Mouse (Mus musculus): Measurements from ENCODE around the gene Nme8. TPM values are rescaled to one million over a fixed set of nuclear protein-coding genes. Genes with fewer than 3 reads are reported as not detected.

Nme8 gene
- polyA plus RNA-seq (2016; fragmentation: Nextera tagmentation; extraction: Ambion mirVana) = not detected in 2 replicates

DNA sequence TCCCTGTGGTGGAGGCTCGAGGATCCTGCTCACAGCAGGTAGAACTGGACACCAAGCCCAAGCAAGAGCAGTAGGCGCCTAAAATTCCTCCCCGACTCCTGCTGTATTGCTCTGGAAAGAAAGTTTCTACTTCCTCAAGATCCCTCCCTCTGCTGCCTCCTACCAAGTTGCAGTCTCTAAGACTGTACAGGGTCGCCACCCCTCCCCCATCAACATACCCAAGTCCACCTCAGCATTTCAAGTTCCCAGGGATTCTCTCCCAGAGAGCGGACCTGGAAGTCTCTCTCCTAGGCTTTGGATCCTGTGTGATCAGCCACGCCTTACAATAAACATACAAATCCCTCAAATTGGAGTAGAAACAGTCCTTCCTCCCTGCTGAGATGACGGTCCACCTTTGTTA, at the start of gene Nme8:
Gene Nme8, minus strand, starts transcription at position 5 of the 400 bp plus-strand sequence.
- no peak within 1 kb of the TSS for H3K27ac ChIP-seq (replicated peaks)
- H3K4me1 ChIP-seq = no peaks in the 10 kb centered on the region; the same call in 1 of the 2 replicates
- H3K27me3 ChIP-seq = peaks cover 13% of the 10 kb centered on the region
- no peak for ATAC-seq (ENCODE audit: low FRiP score, low read depth)
- no peak within 1 kb of the TSS for H3K4me3 ChIP-seq
- 25% methylated on average over 7 of the region's 7 CpGs for WGBS
- H3K9ac ChIP-seq (replicated peaks) = no peak within 1 kb of the TSS
- H3K36me3 ChIP-seq = no peaks in the 10 kb centered on the region
- H3K9me3 ChIP-seq = no peaks in the 10 kb centered on the region
- no peak within 1 kb of the TSS for H3K4me2 ChIP-seq (replicated peaks)

DNA sequence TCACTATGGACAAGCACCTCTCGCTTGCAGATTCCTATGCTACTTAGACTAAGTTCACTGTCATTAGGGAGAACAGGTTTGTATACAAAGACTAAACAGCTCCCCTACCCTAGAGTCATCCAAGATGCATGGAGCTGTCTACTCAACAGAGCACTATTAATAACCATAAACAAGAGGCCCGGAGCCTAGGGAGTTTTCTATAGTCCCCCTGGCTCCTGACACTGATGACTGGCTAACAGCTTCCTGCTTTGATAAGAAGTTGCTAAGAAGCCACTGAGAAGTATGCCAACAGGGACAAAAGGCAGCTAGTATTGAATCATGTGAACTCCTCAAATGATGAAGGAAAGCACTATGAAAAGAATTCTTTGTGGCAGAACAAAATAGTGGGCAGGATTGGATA, 48.1 kb upstream of the Nme8 start:
- ATAC-seq (ENCODE audit: low FRiP score, low read depth) = no peak
- H3K4me2 ChIP-seq (replicated peaks) = no peak overlapping the region
- H3K27me3 ChIP-seq = no peaks in the 10 kb centered on the region
- 71% methylated on average over 2 of the region's 2 CpGs for WGBS
- H3K9me3 ChIP-seq = no peaks in the 10 kb centered on the region
- H3K9ac ChIP-seq (replicated peaks) = no peak overlapping the region
- no peaks in the 10 kb centered on the region for H3K36me3 ChIP-seq
- no peak overlapping the region for H3K27ac ChIP-seq (replicated peaks)
- H3K4me1 ChIP-seq = no peaks in the 10 kb centered on the region
- H3K4me3 ChIP-seq = no peak overlapping the region

DNA sequence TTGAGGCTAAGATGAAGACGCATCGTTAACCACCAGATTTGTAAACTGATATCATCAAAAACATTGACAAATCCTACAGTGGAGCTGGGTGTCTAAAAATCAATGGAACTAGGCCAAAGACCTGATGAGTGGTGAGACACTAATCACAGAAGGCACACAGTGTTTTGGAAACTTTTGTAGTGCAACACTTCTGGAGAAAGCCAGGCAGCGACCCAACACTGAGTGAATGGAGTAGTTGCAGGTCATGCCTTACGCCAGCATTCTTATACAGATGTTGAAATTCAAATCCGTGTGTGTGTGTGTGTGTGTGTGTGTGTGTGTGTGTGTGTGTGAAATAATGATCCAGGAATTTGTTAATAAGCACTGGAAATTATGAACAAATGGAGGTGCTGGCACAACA, 46.9 kb upstream of the Nme8 start:
- Histone ChIP-seq H3K27me3 (no peaks in the 10 kb centered on the region), H3K4me3 (no peak overlapping the region), H3K27ac (replicated peaks) (no peak overlapping the region), H3K9ac (replicated peaks) (no peak overlapping the region), H3K4me1 (no peaks in the 10 kb centered on the region), H3K36me3 (no peaks in the 10 kb centered on the region), H3K9me3 (no peaks in the 10 kb centered on the region), H3K4me2 (replicated peaks) (no peak overlapping the region)
- ATAC-seq (ENCODE audit: low FRiP score, low read depth) = no peak
- WGBS = 92% methylated on average over 5 of the region's 5 CpGs

DNA sequence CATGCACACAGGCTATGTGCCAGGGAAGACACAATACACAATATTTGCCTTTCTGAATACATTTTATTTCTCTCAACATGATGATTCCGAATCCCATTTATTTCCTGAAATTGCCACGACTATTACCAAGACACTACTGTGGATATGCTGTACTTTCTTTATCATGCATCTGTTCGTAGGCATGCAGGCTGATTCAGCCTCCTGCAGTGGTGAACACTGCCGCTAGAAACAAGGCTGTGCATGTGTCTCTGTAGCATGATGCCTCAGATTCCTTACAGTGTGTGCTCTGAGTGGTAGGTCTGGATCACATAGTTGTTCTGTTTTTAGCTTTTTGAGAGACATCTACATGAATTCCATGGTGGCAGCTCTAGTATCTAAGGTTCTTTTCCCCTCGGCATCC, 37.0 kb upstream of the Nme8 start:
- Histone ChIP-seq H3K27me3 (no peaks in the 10 kb centered on the region), H3K4me3 (no peak overlapping the region), H3K4me1 (no peaks in the 10 kb centered on the region), H3K27ac (replicated peaks) (no peak overlapping the region), H3K36me3 (no peaks in the 10 kb centered on the region), H3K9ac (replicated peaks) (no peak overlapping the region), H3K4me2 (replicated peaks) (no peak overlapping the region), H3K9me3 (no peaks in the 10 kb centered on the region)
- ATAC-seq (ENCODE audit: low FRiP score, low read depth) = no peak
- WGBS = 85% methylated on average over 5 of the region's 5 CpGs

DNA sequence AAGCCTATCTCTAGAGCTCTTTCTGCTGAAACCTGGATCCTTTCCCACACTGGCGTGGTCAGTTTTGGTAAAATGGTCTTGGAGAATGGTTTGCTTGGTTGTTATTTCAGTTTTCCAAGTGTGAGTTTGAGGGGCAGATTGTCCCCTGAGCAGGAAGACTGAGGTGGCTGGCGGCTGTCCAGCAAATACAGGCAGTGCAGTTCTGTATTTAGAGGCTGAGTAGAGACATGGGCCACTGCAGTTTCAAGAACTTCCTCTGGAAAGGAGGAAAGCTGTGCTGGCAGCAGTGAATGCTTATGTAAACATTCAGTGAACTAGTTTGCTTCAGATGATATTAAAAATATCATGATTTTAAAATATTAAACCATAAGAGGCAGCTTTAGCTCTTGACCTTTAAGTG, 33.2 kb upstream of the Nme8 start:
- H3K27me3 ChIP-seq = no peaks in the 10 kb centered on the region
- no peak overlapping the region for H3K27ac ChIP-seq (replicated peaks)
- H3K9me3 ChIP-seq = no peaks in the 10 kb centered on the region
- H3K4me3 ChIP-seq = no peak overlapping the region
- no peaks in the 10 kb centered on the region for H3K4me1 ChIP-seq
- H3K4me2 ChIP-seq (replicated peaks) = no peak overlapping the region
- WGBS = 79% methylated on average over 2 of the region's 2 CpGs
- H3K9ac ChIP-seq (replicated peaks) = no peak overlapping the region
- ATAC-seq (ENCODE audit: low FRiP score, low read depth) = no peak
- no peaks in the 10 kb centered on the region for H3K36me3 ChIP-seq

DNA sequence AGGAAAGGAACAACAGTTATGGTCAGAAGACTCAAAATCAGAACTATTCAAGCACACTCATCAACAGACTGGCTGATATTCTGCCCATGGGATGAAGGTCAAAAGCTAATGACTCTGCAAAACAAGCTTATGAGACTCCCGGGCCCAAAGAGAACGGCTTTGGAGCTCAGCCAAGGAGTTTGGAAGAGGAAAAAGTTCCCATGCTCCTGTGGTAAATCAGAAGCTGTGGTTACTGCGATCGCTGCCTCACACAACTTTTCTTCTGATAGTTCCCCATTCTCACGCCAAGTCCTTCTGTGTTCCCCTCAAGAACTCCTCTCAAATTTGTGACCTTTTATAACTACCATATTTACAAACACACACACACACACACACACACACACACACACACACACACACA, 21.4 kb upstream of the Nme8 start:
- H3K27me3 ChIP-seq = no peaks in the 10 kb centered on the region
- no peak overlapping the region for H3K4me2 ChIP-seq (replicated peaks)
- no peak overlapping the region for H3K9ac ChIP-seq (replicated peaks)
- 83% methylated on average over 5 of the region's 5 CpGs for WGBS
- H3K36me3 ChIP-seq = no peaks in the 10 kb centered on the region
- no peak overlapping the region for H3K4me3 ChIP-seq
- H3K4me1 ChIP-seq = no peaks in the 10 kb centered on the region
- no peaks in the 10 kb centered on the region for H3K9me3 ChIP-seq
- ATAC-seq (ENCODE audit: low FRiP score, low read depth) = no peak
- no peak overlapping the region for H3K27ac ChIP-seq (replicated peaks)

DNA sequence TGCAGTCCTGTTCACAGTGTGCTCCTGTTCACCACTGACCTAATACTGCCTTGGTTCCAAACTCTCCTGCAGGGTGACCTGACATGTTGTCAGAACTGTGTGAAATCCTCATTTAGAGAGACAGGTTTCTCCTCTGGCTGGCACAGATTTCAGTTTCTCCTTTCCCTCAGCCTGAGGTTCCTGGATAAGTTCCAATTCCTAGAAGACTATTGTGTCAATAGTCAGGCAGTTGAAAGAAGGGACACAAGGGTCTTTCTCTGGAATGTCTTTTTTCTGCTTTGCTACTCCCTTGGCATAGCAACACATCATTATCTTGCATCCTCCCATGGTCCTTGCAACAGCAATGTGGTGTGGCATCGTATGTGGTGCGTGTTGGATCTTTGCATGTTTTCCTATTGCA, 19.6 kb upstream of the Nme8 start:
- 80% methylated on average over 2 of the region's 2 CpGs for WGBS
- no peaks in the 10 kb centered on the region for H3K9me3 ChIP-seq
- no peak overlapping the region for H3K9ac ChIP-seq (replicated peaks)
- no peak for ATAC-seq (ENCODE audit: low FRiP score, low read depth)
- no peak overlapping the region for H3K4me2 ChIP-seq (replicated peaks)
- H3K27ac ChIP-seq (replicated peaks) = no peak overlapping the region
- no peaks in the 10 kb centered on the region for H3K27me3 ChIP-seq
- no peaks in the 10 kb centered on the region for H3K36me3 ChIP-seq
- no peak overlapping the region for H3K4me3 ChIP-seq
- no peaks in the 10 kb centered on the region for H3K4me1 ChIP-seq

DNA sequence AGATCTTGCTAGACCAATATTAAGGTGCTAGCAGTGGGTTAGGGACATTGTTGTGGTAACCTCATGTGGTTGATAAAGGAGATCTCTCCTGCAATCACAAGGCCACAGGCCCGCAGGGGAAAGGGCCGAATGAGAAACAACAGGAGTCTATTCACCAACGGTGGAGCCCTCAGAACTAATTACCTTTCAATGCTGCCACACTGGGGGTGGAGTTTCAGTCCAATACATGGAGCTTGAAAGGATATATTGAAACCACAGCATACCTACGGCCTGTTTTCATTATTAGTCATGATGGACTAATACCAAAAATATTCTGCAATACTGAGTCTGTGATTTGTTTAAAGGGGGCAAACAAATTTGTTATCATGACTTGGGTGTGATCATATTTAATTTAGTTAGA, 6.2 kb upstream of the Nme8 start:
- no peak overlapping the region for H3K4me3 ChIP-seq
- H3K9ac ChIP-seq (replicated peaks) = no peak overlapping the region
- no peaks in the 10 kb centered on the region for H3K27me3 ChIP-seq
- ATAC-seq (ENCODE audit: low FRiP score, low read depth) = no peak
- no peak overlapping the region for H3K4me2 ChIP-seq (replicated peaks)
- no peaks in the 10 kb centered on the region for H3K9me3 ChIP-seq
- no peak overlapping the region for H3K27ac ChIP-seq (replicated peaks)
- H3K36me3 ChIP-seq = no peaks in the 10 kb centered on the region
- 38% methylated on average over 4 of the region's 4 CpGs for WGBS
- H3K4me1 ChIP-seq = no peaks in the 10 kb centered on the region; the same call in 1 of the 2 replicates

DNA sequence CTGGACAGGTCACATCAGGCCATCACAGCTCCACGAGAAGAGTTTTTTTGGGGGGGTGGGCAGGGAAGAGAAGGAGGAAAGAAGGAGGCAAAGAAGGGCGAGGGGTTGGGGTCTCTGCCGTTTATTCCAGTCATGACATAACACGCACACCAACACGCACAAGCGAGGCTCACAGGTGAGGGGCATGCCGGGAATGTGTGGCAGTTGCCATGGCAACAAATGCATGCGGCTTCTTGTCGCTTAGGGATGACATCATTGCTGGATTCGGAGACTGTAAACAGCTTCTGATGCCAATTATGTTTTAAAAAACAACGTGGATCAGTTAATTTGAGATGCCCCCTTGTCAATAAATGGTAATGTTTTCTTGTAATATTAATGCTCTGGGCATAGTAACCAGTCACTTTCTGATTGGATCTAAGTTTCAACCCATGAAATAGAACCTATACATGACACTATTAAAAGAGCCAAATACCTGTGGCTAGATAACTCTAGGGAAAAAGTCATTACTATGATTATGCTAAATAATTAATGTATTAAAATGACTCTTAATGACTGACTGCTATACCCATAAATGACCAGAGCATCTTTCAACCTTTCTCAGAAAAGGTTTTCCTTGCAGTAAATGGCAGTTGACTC, 4.0 kb upstream of the Nme8 start:
- H3K4me3 ChIP-seq = no peak overlapping the region
- H3K27me3 ChIP-seq = peaks cover 12% of the 10 kb centered on the region
- no peak overlapping the region for H3K9ac ChIP-seq (replicated peaks)
- H3K36me3 ChIP-seq = no peaks in the 10 kb centered on the region
- no peaks in the 10 kb centered on the region for H3K9me3 ChIP-seq
- H3K4me2 ChIP-seq (replicated peaks) = no peak overlapping the region
- no peak overlapping the region for H3K27ac ChIP-seq (replicated peaks)
- 0 out of 2 replicates have a peak, but pooled peaks have one; percentile 45 for ATAC-seq (ENCODE audit: low FRiP score, low read depth)
- WGBS = 78% methylated on average over 11 of the region's 11 CpGs
- H3K4me1 ChIP-seq = no peaks in the 10 kb centered on the region; the same call in 1 of the 2 replicates

DNA sequence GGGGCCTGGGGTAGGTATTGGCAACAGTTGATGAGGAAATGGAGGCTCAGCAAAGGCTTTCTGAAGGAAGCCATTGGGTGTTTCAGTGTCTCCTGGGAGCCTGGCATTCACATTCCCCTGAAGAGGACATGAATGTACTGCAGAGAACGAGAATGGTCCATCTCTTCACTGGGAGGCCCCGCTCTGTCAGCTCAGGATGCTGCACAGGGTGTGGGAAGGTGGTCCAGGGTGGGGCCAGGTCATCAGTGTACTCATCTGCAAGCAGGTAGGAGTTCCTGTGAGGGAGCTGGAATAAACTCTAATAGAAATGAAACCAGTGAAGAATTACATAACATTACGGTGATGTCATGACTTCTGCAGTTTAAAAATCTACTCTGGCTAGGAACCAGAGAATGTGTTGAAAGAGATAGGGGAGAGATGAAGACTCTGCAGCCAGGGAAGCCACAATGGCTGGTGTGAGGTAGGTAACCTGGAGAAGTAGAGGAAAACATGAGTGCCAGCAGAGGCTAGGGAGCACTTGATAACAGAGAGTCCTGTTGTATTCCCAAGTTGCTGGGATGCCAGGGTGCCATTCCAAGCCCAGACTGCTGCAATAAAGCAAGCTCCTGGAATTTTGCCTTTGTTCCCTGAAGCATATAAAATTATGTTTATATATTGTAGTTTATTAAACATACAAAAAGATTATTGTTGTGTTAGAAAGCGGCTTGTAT, 3.3 kb upstream of the Nme8 start:
- H3K27me3 ChIP-seq = peaks cover 13% of the 10 kb centered on the region
- no peaks in the 10 kb centered on the region; the same call in 1 of the 2 replicates for H3K4me1 ChIP-seq
- H3K36me3 ChIP-seq = no peaks in the 10 kb centered on the region
- no peak overlapping the region for H3K4me2 ChIP-seq (replicated peaks)
- no peaks in the 10 kb centered on the region for H3K9me3 ChIP-seq
- WGBS = 88% methylated on average over 4 of the region's 4 CpGs
- no peak overlapping the region for H3K9ac ChIP-seq (replicated peaks)
- no peak overlapping the region for H3K4me3 ChIP-seq
- H3K27ac ChIP-seq (replicated peaks) = no peak overlapping the region
- ATAC-seq (ENCODE audit: low FRiP score, low read depth) = no peak

DNA sequence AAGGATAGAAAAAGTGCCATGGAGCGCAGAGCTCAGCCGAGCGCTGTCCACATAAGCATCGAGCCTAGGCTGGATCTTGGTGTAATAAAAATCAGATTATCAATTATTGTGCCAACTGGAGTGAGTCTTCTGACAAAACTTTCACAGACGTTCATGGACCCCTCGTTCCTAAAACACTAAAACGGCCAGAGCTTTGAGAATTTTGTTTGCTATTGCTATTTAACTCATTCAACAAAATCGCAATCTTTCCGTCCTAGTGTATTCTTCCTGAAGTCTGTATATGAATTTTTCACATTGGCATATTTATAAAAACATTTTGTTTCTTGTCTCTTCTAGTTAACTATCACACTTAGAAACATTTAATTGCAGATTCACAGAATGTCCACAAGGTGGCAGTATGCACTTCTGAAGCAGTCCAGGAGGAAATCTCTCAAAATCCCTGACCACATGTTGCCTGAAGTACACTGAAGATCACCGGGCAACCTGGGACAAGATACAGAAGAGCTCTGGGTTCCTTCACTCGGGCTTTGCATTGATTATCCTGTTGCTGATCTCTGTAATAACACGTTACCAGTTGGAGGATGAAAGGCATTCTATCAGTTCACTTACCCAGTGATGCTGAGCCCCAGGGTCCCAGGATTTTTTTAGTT, 1.1 kb upstream of the Nme8 start:
- peak; percentile 67 for ATAC-seq (ENCODE audit: low FRiP score, low read depth)
- WGBS = 28% methylated on average over 12 of the region's 12 CpGs

DNA sequence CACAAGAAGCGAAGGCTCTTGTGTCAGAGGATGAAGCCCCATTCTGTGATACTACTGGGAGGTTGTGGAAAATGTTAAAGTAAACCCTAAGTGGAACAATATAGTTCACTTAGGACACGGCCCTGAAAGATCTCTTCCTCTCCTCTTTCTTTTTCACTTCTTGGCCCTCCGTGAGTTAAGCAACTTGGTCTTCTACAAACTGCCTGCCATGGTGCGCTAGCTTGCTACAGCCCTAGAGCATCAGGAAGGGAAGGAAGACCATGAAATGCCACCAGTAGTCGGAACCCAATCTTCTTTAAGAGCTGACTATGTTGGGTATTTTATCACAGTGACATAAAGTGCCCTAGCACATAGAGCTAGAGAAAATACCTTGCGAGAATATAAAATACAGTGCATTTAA, 7.2 kb downstream of the Nme8 start:
- H3K4me1 ChIP-seq = no peaks in the 10 kb centered on the region
- no peaks in the 10 kb centered on the region for H3K27me3 ChIP-seq
- no peaks in the 10 kb centered on the region for H3K36me3 ChIP-seq
- no peak overlapping the region for H3K4me2 ChIP-seq (replicated peaks)
- no peak overlapping the region for H3K4me3 ChIP-seq
- H3K9me3 ChIP-seq = no peaks in the 10 kb centered on the region
- no peak overlapping the region for H3K27ac ChIP-seq (replicated peaks)
- no peak overlapping the region for H3K9ac ChIP-seq (replicated peaks)
- ATAC-seq (ENCODE audit: low FRiP score, low read depth) = no peak
- WGBS = 89% methylated on average over 6 of the region's 6 CpGs

More for the DNA sequence above, 1.1 kb upstream of the Nme8 start:
- H3K4me1 ChIP-seq = no peaks in the 10 kb centered on the region; the same call in 1 of the 2 replicates
- H3K4me2 ChIP-seq (replicated peaks) = no peak overlapping the region
- no peaks in the 10 kb centered on the region for H3K36me3 ChIP-seq
- H3K4me3 ChIP-seq = no peak overlapping the region
- H3K27me3 ChIP-seq = peaks cover 13% of the 10 kb centered on the region
- no peaks in the 10 kb centered on the region for H3K9me3 ChIP-seq
- no peak overlapping the region for H3K27ac ChIP-seq (replicated peaks)
- no peak overlapping the region for H3K9ac ChIP-seq (replicated peaks)
